Mouse (Mus musculus) testis, adult 2 months (tissue): ENCODE measurements around the gene Fcrl6.

Source experiments
- CTCF ChIP-seq: fragments of 200-500 bp; IDR thresholded peaks from 2 replicates; pipeline ENCODE4 v1.5.1; 2012; ENCODE audit warnings: low read depth, mild to moderate bottlenecking, inconsistent platforms, low read length, moderate library complexity; ENCODE audit not compliant: control insufficient read depth, insufficient read depth, insufficient replicate concordance
- POLR2A ChIP-seq: fragments of 200-500 bp; IDR thresholded peaks from 2 replicates; pipeline ENCODE4 v1.6.1; 2012; ENCODE audit warnings: low read depth, mild to moderate bottlenecking, inconsistent platforms, low read length, moderate library complexity; ENCODE audit not compliant: control insufficient read depth

DNA sequence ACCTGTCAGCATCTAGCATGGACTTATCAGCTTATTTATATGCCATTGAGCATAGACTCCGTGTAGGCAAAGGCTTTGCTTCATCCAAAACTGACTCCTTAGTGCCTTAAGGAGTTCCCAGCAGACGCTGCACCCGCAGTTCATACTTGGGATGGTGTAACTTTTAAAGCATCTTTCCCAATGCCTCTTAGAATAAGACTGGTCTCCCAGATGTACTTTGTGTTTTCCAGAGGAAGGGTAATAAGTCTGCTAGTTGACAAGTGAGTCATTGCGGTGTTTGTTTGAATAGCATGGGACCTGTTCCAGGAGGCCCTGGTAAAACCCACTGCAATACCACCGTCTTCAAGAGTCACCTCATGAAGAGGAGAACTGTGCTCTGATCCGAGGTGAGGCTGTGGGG, 22.2 kb downstream of the Fcrl6 start:
- no peak for TF ChIP-seq CTCF
- no peak for TF ChIP-seq POLR2A
